Mouse (Mus musculus) T-helper 1 cell (primary cell): ENCODE measurements at regions not wholly inside any gene's neighbourhood (a gene's known extent, or its start where the extent isn't known, plus 50 kb on each side); places are given as distances from the start of the nearest gene placed in this dataset.

Experiments
- in situ Hi-C: fragments of 300-600 bp; cut with MboI, MseI; formaldehyde crosslinking; loops from one replicate; pipeline ENCODE4 v1.15.1; 2025; ENCODE audit warnings: high pct_unique_total_duplicates

DNA sequence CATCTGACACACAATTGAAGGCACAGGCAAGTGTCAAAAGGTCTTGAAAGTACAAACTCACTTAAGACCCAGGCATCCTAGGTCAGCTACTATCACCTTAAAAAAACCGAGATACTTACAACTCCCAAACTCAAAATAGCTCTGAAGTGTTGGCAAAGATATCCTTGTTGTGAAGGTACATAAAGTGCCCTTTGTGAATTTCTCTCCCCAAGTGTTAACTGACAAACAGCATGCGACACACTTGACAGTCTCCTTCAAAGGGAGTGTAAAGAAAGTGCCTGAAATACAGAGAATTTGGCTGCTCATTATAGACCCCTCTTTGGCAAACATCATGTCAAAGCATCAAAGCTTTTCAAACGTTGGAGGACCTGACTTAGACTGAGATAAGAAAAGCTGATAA, 2634.2 kb downstream of the 9330182O14Rik start:
- in situ Hi-C loops: no loop called here

GRCm38 (mm10) chr15:42779903-42780302, 2645.7 kb downstream of the 9330182O14Rik start:
- in situ Hi-C loops: no loop called here

GRCm38 (mm10) chr15:42801217-42801616, 2667.1 kb downstream of the 9330182O14Rik start:
- in situ Hi-C loops: no loop called here

GRCm38 (mm10) chr15:42810871-42811490, 2676.8 kb downstream of the 9330182O14Rik start:
- in situ Hi-C loops: no loop called here

DNA sequence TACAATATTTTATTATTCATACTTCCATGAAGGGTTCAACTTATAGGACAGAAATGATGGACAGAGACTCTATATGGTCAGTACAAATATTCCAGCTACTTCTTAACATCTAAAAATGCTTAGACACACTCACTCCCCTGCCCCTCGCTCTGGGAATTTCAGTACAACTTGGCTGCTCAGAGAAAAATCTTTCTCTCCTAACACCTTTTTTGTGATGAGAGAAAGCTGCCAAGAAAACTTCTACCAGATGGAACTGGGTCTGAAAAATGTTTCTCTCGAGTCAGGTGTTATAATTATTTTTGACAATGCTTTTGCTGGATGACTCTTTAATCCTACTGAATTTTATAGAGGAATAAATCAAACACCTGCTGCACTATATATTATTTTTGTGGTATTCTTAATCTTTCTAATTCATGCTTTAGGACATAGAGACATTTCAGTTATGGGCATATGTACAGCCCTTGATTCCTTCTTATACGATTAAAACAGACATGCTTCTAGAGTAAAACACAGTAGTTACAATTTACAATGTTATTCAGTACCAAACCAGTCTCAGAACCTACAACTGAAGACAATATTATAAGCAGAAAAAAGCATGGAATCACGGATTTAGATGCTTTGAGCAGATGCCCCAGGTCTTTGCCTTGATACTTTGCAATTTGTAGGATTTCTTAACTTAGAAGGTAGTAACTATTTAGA, 2681.0 kb downstream of the 9330182O14Rik start:
- in situ Hi-C loops: no loop called here

- in situ Hi-C loops: no loop called here
Measured at GRCm38 (mm10) chr15:42838839-42839238, 2704.7 kb downstream of the 9330182O14Rik start.

GRCm38 (mm10) chr15:42850003-42850402, 2715.8 kb downstream of the 9330182O14Rik start:
- in situ Hi-C loops: no loop called here

DNA sequence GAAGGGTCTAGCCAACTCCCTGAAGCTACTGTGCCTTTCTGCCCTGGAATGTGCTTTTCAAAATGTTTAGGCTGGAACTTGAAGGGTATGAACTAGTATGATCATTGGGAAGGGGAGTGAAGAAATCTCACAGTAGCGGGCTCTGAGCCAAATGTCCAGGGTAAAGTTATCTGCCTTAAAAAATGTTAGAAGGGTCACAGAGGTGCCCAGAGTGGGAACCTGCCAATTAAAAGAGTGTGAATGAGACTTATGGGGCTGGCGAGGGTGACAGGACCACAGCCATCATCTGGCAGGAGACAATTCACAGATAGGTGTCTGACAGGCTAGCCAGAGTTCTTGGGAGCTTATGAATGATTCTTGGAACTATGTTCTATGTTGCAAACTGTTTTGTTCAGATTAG, 2738.3 kb downstream of the 9330182O14Rik start:
- in situ Hi-C loops: no loop called here

DNA sequence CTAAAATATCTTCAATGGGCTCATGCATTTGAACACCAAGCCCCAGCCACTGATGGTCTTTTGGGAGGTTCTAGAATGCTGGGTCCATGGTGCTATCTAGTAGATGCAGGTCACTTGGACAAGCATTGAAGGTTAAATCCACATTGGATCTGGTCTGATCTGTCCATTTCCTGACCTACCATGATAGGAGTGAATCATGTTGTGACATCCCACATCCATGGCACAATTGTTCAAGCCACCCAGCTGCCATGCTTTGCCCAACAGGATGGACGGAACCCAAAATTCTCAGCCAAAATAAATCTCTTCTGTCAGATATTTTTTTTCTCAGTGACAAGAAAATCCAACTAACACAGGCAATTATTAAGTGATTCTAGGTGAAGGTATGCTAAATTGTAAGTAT, 2760.4 kb downstream of the 9330182O14Rik start:
- in situ Hi-C loops: no loop called here

GRCm38 (mm10) chr15:42900056-42900455, 2765.9 kb downstream of the 9330182O14Rik start:
- in situ Hi-C loops: loop anchor here (25.0 kb wide), 1 partner anchor 938 kb away; no protein-coding TSS in a partner anchor

- in situ Hi-C loops: loop anchor here (25.0 kb wide), 1 partner anchor 939 kb away; no protein-coding TSS in a partner anchor
Measured at GRCm38 (mm10) chr15:42901782-42902181, 2767.6 kb downstream of the 9330182O14Rik start.

GRCm38 (mm10) chr15:42911357-42911756, 2777.2 kb downstream of the 9330182O14Rik start:
- in situ Hi-C loops: loop anchor here (25.0 kb wide), 1 partner anchor 949 kb away; no protein-coding TSS in a partner anchor

GRCm38 (mm10) chr15:42912880-42913279, 2778.7 kb downstream of the 9330182O14Rik start:
- in situ Hi-C loops: loop anchor here (25.0 kb wide), 1 partner anchor 951 kb away; no protein-coding TSS in a partner anchor

DNA sequence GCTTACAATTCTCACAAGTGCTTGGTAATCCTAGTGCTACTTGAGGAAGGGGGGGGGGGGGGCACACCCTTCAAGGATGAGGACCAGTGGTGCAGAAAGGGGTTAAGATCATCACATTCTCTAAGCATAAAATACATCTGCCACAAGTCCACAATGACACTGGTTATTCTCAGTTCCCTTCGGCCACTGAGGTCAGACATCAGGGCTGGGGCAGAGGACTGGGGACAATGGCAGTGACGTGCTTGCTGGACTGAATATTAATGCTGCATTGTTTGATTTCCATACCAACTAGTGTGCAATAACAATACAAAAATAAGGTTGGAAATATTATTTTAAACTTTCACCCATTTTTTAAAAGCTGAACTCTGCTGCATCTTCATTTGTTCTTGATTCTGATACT, 2779.1 kb downstream of the 9330182O14Rik start:
- in situ Hi-C loops: loop anchor here (25.0 kb wide), 1 partner anchor 951 kb away; no protein-coding TSS in a partner anchor

- in situ Hi-C loops: loop anchor here (25.0 kb wide), 1 partner anchor 952 kb away; no protein-coding TSS in a partner anchor
Measured at GRCm38 (mm10) chr15:42914099-42914498, 2779.9 kb downstream of the 9330182O14Rik start.

- in situ Hi-C loops: loop anchor here (25.0 kb wide), 1 partner anchor 953 kb away; no protein-coding TSS in a partner anchor
Measured at GRCm38 (mm10) chr15:42915195-42915594, 2781.0 kb downstream of the 9330182O14Rik start.

- in situ Hi-C loops: loop anchor here (25.0 kb wide), 1 partner anchor 959 kb away; no protein-coding TSS in a partner anchor
Measured at GRCm38 (mm10) chr15:42921618-42922017, 2787.5 kb downstream of the 9330182O14Rik start.

- in situ Hi-C loops: no loop called here
Measured at GRCm38 (mm10) chr15:42928331-42928730, 2794.2 kb downstream of the 9330182O14Rik start.

GRCm38 (mm10) chr15:42944610-42945009, 2810.4 kb downstream of the 9330182O14Rik start:
- in situ Hi-C loops: no loop called here

DNA sequence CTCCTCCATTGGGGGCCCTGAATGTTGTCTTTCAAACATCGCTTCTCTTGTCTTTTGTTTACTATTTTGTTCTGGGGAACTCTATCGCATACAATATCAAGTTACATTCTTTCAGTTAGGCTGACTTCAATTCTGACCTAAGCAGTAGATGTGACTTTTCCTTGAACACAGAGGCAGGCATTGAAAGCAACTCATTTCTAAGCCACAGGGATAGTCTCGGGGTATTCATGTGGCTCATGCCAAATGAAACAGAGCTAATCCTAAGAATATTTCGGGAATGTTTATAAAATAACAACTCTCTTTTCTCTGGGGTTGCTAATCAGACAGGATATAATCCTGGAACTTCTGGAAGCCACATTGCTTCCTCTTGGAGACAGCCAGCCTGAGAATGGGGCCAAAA, 2821.0 kb downstream of the 9330182O14Rik start:
- in situ Hi-C loops: no loop called here

DNA sequence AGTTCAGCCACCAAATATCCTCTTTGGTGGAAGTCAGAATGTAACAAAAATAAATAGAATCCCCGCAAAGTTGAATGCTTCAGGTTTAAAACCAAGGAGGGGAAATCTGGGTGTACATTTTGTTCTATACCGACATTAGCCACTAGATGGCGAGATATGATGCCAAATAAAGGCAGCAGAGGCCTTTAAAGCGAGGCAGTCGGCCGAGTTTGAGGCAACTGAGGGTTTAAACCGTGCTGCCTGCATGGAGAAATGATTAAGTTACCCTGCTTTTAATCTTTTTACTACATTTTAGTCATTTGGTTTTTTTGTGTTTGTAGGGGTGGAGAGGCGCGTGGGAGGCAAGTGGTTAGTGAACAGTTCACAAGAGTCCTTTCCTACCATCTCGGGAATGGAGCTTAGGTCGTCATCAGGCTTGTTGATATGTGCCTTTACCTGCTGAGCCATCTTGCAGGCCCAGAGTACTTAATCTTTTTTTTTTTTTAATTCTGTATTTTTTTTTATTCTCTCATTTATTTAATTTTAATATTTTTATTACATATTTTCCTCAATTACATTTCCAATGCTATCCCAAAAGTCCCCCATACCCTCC, 2828.7 kb downstream of the 9330182O14Rik start:
- in situ Hi-C loops: no loop called here

- in situ Hi-C loops: no loop called here
Measured at GRCm38 (mm10) chr15:42965314-42965713, 2831.1 kb downstream of the 9330182O14Rik start.
